Mouse (Mus musculus): ENCODE measurements at regions not wholly inside any gene's neighbourhood (a gene's known extent, or its start where the extent isn't known, plus 50 kb on each side); places are given as distances from the start of the nearest gene placed in this dataset.

DNA sequence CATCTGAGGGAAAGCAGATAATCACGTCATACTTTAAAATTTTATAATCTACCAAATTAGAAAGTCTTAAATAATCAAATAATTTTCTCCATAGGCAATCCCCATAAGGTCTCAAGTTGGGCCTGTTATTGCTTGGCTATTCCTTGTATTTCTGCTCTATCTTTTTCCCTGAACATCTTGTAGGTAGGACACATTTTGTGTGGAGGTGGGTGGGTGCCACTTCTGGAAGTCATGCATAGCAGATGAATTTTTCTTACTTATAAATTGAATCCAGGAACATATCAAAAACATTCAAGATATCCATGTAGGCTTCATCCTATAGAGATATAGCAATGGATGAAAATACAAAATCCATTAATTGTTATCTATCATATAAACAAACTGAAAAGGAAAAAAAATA, 1418.7 kb downstream of the Cdh11 start:
- Histone ChIP-seq H3K9ac (ENCODE audit: low read depth, low read length, severe bottlenecking) (no peak overlapping the region), H3K9me3 (ENCODE audit: control insufficient read depth, low read length) (no peaks in the 10 kb centered on the region), H3K4me1 (ENCODE audit: control insufficient read depth, insufficient read depth, low read length) (no peaks in the 10 kb centered on the region), H3K27me3 (ENCODE audit: control insufficient read depth, insufficient read depth, low read length) (no peaks in the 10 kb centered on the region), H3K4me3 (replicated peaks; ENCODE audit: low read length) (no peak overlapping the region), H3K27ac (replicated peaks; ENCODE audit: low read depth, low read length) (no peak overlapping the region), H3K4me2 (replicated peaks; ENCODE audit: low read depth, low read length, severe bottlenecking) (no peak overlapping the region), H3K36me3 (ENCODE audit: control insufficient read depth, insufficient read depth, low read length) (no peaks in the 10 kb centered on the region)
- ATAC-seq (ENCODE audit: low FRiP score, low read depth): no peak
- WGBS: 76% methylated on average over 1 of the region's 1 CpGs
- TF ChIP-seq POLR2A (IDR thresholded peaks at IDR 0.05; ENCODE audit: borderline replicate concordance, extremely low read depth, insufficient read depth, insufficient read length): no peak
- no peak for DNase-seq (ENCODE audit: low spot score)

DNA sequence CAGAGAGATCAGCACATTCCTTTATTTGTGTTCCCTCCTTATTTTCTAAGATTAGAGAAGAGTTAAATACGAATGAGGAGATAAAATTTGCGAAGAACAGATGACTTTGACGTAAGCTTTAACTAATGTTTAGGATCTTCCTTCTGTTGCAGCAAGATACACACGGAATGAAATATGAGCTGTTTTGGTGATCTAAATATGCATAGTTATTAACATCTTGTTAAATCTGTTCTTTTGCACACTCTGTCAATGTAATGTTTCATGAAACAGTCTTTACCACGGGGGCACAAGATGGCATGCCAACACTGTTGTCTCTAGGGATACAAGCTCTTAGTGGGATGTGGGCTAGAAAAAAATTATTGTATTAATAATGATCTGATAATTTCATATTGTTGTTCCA, 1434.6 kb downstream of the Cdh11 start:
- Histone ChIP-seq H3K4me2 (replicated peaks; ENCODE audit: low read depth, low read length, severe bottlenecking) (no peak overlapping the region), H3K27ac (replicated peaks; ENCODE audit: low read depth, low read length) (no peak overlapping the region), H3K27me3 (ENCODE audit: control insufficient read depth, insufficient read depth, low read length) (no peaks in the 10 kb centered on the region), H3K36me3 (ENCODE audit: control insufficient read depth, insufficient read depth, low read length) (no peaks in the 10 kb centered on the region), H3K9ac (ENCODE audit: low read depth, low read length, severe bottlenecking) (no peak overlapping the region), H3K4me1 (ENCODE audit: control insufficient read depth, insufficient read depth, low read length) (no peaks in the 10 kb centered on the region), H3K9me3 (ENCODE audit: control insufficient read depth, low read length) (no peaks in the 10 kb centered on the region), H3K4me3 (replicated peaks; ENCODE audit: low read length) (no peak overlapping the region)
- ATAC-seq (ENCODE audit: low FRiP score, low read depth): no peak
- WGBS: 78% methylated on average over 5 of the region's 5 CpGs
- TF ChIP-seq POLR2A (IDR thresholded peaks at IDR 0.05; ENCODE audit: borderline replicate concordance, extremely low read depth, insufficient read depth, insufficient read length): no peak
- no peak for DNase-seq (ENCODE audit: low spot score)

DNA sequence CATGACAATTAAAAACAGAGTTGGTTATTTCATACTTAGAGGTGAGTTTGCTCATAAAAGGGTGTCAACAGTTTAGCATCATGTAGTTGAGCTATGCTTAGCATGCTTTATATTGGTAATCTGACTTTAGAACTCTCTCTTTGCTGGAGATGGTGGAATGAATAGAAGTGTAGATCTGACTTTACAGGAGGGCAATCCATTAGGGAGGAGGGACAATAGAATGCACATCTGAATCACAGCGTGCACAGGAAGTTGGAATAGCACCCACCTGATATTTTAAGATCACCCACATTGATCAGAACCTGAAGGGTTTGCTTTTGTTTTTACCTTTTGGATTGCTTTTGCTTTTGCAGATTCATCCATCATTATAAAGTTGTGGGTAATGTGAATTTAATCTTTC, 1435.7 kb downstream of the Cdh11 start:
- Histone ChIP-seq H3K9ac (ENCODE audit: low read depth, low read length, severe bottlenecking) (no peak overlapping the region), H3K4me1 (ENCODE audit: control insufficient read depth, insufficient read depth, low read length) (no peaks in the 10 kb centered on the region), H3K4me2 (replicated peaks; ENCODE audit: low read depth, low read length, severe bottlenecking) (no peak overlapping the region), H3K9me3 (ENCODE audit: control insufficient read depth, low read length) (no peaks in the 10 kb centered on the region), H3K27ac (replicated peaks; ENCODE audit: low read depth, low read length) (no peak overlapping the region), H3K36me3 (ENCODE audit: control insufficient read depth, insufficient read depth, low read length) (no peaks in the 10 kb centered on the region), H3K27me3 (ENCODE audit: control insufficient read depth, insufficient read depth, low read length) (no peaks in the 10 kb centered on the region), H3K4me3 (replicated peaks; ENCODE audit: low read length) (no peak overlapping the region)
- 79% methylated on average over 1 of the region's 1 CpGs for WGBS
- DNase-seq (ENCODE audit: low spot score) (no peak), ATAC-seq (ENCODE audit: low FRiP score, low read depth) (no peak)
- TF ChIP-seq POLR2A (IDR thresholded peaks at IDR 0.05; ENCODE audit: borderline replicate concordance, extremely low read depth, insufficient read depth, insufficient read length): no peak

DNA sequence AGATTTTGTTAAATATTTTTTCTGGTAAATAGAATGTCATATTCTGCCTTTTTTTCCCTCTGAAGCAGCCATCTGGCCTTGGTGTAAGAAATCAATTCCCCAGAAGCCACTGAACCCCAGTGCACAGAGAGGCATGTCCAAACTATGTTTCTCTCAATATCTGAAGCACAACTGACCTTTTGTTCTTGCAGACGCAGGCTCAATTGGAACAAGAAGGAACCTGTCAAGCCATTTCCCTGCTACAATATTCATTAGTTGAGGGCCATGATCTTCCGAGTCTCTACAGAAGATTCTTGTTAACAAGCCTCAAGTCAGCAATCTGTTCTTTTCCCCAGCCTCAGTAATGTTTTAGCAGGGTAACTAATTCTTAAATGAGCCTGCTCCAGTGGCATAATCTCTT, 1456.2 kb downstream of the Cdh11 start:
- H3K36me3 ChIP-seq (ENCODE audit: control insufficient read depth, insufficient read depth, low read length): no peaks in the 10 kb centered on the region
- no peak overlapping the region for H3K4me3 ChIP-seq (replicated peaks; ENCODE audit: low read length)
- no peak for ATAC-seq (ENCODE audit: low FRiP score, low read depth)
- H3K4me2 ChIP-seq (replicated peaks; ENCODE audit: low read depth, low read length, severe bottlenecking): no peak overlapping the region
- no peak overlapping the region for H3K27ac ChIP-seq (replicated peaks; ENCODE audit: low read depth, low read length)
- no peaks in the 10 kb centered on the region for H3K4me1 ChIP-seq (ENCODE audit: control insufficient read depth, insufficient read depth, low read length)
- 33% methylated on average over 2 of the region's 2 CpGs for WGBS
- H3K9me3 ChIP-seq (ENCODE audit: control insufficient read depth, low read length): no peaks in the 10 kb centered on the region
- no peak for TF ChIP-seq POLR2A (IDR thresholded peaks at IDR 0.05; ENCODE audit: borderline replicate concordance, extremely low read depth, insufficient read depth, insufficient read length)
- no peak overlapping the region for H3K9ac ChIP-seq (ENCODE audit: low read depth, low read length, severe bottlenecking)
- no peaks in the 10 kb centered on the region for H3K27me3 ChIP-seq (ENCODE audit: control insufficient read depth, insufficient read depth, low read length)
- DNase-seq (ENCODE audit: low spot score): no peak

DNA sequence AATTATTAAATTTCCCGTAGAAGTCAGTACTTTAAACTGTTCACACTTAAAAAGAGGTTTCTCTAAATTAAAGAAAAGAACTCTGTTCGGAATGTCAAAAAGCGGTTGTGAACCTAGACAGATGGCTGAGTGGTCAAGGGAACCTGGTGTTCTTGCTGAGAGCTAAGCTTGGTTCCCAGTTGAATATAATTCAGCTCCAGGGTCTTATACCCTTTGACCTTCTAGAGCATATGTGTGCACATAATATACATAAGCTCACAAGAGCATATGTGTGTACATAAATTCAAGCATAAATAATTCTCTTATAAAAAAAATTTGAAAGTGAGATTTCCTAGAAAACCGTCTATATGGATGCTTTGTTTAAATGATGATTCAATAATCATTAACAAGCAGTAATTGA, 1456.7 kb downstream of the Cdh11 start:
- H3K27me3 ChIP-seq (ENCODE audit: control insufficient read depth, insufficient read depth, low read length): no peaks in the 10 kb centered on the region
- no peak overlapping the region for H3K4me3 ChIP-seq (replicated peaks; ENCODE audit: low read length)
- no peak overlapping the region for H3K4me2 ChIP-seq (replicated peaks; ENCODE audit: low read depth, low read length, severe bottlenecking)
- DNase-seq (ENCODE audit: low spot score) (no peak), ATAC-seq (ENCODE audit: low FRiP score, low read depth) (no peak)
- H3K9me3 ChIP-seq (ENCODE audit: control insufficient read depth, low read length): no peaks in the 10 kb centered on the region
- no peaks in the 10 kb centered on the region for H3K4me1 ChIP-seq (ENCODE audit: control insufficient read depth, insufficient read depth, low read length)
- no peaks in the 10 kb centered on the region for H3K36me3 ChIP-seq (ENCODE audit: control insufficient read depth, insufficient read depth, low read length)
- TF ChIP-seq POLR2A (IDR thresholded peaks at IDR 0.05; ENCODE audit: borderline replicate concordance, extremely low read depth, insufficient read depth, insufficient read length): no peak
- no peak overlapping the region for H3K9ac ChIP-seq (ENCODE audit: low read depth, low read length, severe bottlenecking)
- 69% methylated on average over 4 of the region's 4 CpGs for WGBS
- H3K27ac ChIP-seq (replicated peaks; ENCODE audit: low read depth, low read length): no peak overlapping the region

DNA sequence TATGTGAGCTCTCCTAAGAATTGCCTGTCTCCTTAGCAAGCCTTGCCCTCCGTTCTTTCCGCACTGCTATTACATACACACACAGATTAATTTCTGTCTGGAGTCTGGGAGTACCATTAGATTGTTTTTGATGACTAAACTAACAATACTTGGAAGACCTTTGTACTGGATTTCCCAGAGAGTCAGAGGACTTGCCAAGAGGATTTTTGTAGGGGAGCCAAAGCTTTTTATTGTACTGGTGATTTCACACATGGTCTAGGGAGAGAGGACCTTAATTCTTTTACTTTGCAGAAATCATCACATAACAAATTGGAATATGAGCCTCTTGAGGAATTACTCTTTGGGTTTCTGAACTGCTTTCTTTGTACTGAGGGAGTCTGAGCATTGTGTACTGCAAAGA, 1486.9 kb downstream of the Cdh11 start:
- ATAC-seq (ENCODE audit: low FRiP score, low read depth) (no peak), DNase-seq (ENCODE audit: low spot score) (peak; percentile 67)
- TF ChIP-seq POLR2A (IDR thresholded peaks at IDR 0.05; ENCODE audit: borderline replicate concordance, extremely low read depth, insufficient read depth, insufficient read length): no peak
- 57% methylated on average over 2 of the region's 2 CpGs for WGBS
- Histone ChIP-seq H3K27me3 (ENCODE audit: control insufficient read depth, insufficient read depth, low read length) (no peaks in the 10 kb centered on the region), H3K4me3 (replicated peaks; ENCODE audit: low read length) (no peak overlapping the region), H3K4me2 (replicated peaks; ENCODE audit: low read depth, low read length, severe bottlenecking) (no peak overlapping the region), H3K4me1 (ENCODE audit: control insufficient read depth, insufficient read depth, low read length) (no peaks in the 10 kb centered on the region), H3K27ac (replicated peaks; ENCODE audit: low read depth, low read length) (no peak overlapping the region), H3K9ac (ENCODE audit: low read depth, low read length, severe bottlenecking) (no peak overlapping the region), H3K36me3 (ENCODE audit: control insufficient read depth, insufficient read depth, low read length) (no peaks in the 10 kb centered on the region), H3K9me3 (ENCODE audit: control insufficient read depth, low read length) (no peaks in the 10 kb centered on the region)

All from limb, embryonic 14.5 days (tissue).